Mouse (Mus musculus) mouse trophoblast stem cell (cell line): Measurements from ENCODE around the gene Dusp22.

Experiments
- in situ Hi-C, 2 experiments: fragments of 300-500 bp; cut with MseI, MboI; formaldehyde crosslinking; loops; 2 replicates in 1 of 2; 3 replicates in 1 of 2; pipeline ENCODE4 v1.15.1; 2025

The Dusp22 gene

GRCm38 (mm10) chr13:30750461-30751303 lies 90.9 kb downstream of the Dusp22 start:
- in situ Hi-C loops = no loop called here

GRCm38 (mm10) chr13:30751304-30751580 lies 91.4 kb downstream of the Dusp22 start:
- in situ Hi-C loops = no loop called here

GRCm38 (mm10) chr13:30752581-30753187 lies 92.9 kb downstream of the Dusp22 start:
- in situ Hi-C loops = no loop called here

- in situ Hi-C loops = no loop called here
These were observed 93.6 kb downstream of the Dusp22 start for GRCm38 (mm10) chr13:30753441-30753840.

GRCm38 (mm10) chr13:30754066-30754465 lies 94.3 kb downstream of the Dusp22 start:
- in situ Hi-C loops = no loop called here

GRCm38 (mm10) chr13:30754825-30755476 lies 95.2 kb downstream of the Dusp22 start:
- in situ Hi-C loops = no loop called here

GRCm38 (mm10) chr13:30755577-30755976 lies 95.8 kb downstream of the Dusp22 start:
- in situ Hi-C loops = no loop called here

GRCm38 (mm10) chr13:30755998-30756639 lies 96.3 kb downstream of the Dusp22 start:
- in situ Hi-C loops = no loop called here

GRCm38 (mm10) chr13:30757264-30757900 lies 97.6 kb downstream of the Dusp22 start:
- in situ Hi-C loops = no loop called here

GRCm38 (mm10) chr13:30758789-30759381 lies 99.1 kb downstream of the Dusp22 start:
- in situ Hi-C loops = no loop called here

GRCm38 (mm10) chr13:30760374-30761090 lies 100.7 kb downstream of the Dusp22 start:
- in situ Hi-C loops = no loop called here
